In the genomic region with DNA sequence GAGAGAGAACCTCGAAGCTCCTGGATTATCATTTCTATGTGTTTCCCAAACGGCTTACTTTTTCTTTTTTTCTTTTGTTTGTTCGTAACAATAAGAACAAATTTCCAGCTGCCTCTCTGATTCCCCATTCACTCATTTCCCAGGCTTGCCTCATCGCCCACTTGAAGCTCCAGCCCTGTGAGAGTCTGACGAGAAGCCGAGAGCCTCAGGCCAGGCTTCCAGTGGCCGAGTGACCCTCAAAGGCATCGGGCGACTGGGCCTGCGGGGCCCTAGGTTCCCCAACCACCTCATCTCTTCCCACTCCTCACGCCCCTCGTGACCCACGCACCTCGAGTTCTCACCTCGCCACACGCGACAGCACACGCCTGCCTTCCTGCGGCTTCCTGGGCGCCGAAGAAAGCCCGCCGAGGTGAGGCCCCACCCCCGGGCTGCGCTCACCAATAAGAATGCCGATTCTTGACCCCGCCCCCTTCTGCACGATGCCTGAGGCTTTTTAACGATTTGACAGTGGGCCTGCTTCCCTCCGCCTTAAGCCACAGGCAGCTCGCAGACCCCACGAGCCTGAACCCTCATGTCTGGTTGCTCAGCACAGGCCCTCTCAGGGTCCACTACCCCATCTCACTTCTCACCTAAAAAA, we compare ENCODE assay signal across 7 mouse cellular contexts. TPM values are rescaled to one million over a fixed set of nuclear protein-coding genes. Genes with fewer than 3 reads are reported as not detected.
DNase-seq lines count a peak whose midpoint lies in the region; ATAC-seq and TF ChIP-seq lines count a peak whose summit lies in the region.

No protein-coding gene starts in this region.

- DNase-seq in Muller cell, postnatal 12 days (ENCODE audit: inconsistent ontology term), result peak; percentile 24
- DNase-seq in c-Kit-positive CD71-positive TER-119-positive erythroid progenitor cells, embryonic 14.5 days (ENCODE audit: low spot score), result peak; percentile 39
- peak; percentile 48 for DNase-seq in hindbrain, embryonic 14.5 days (ENCODE audit: low spot score)
- DNase-seq in lung, postnatal 36 days, result peak; percentile 22
- DNase-seq in adrenal gland, postnatal 25 days, result no peak
- no peak for DNase-seq in left cerebral cortex, adult 11 months (ENCODE audit: low spot score)

- H3K9ac ChIP-seq in hindbrain, embryonic 14.5 days, result no peak overlapping the region

- TF ChIP-seq POLR2A in testis, adult 2 months (IDR thresholded peaks at IDR 0.05; ENCODE audit: control insufficient read depth, low read depth, low read length), result peak; percentile 78

- ATAC-seq in hindbrain, embryonic 14.5 days (ENCODE audit: low FRiP score), result no peak

- peak overlapping the region; percentile 48 for H3K4me2 ChIP-seq in hindbrain, embryonic 14.5 days (replicated peaks)

- peak overlapping the region; percentile 26 for H3K4me3 ChIP-seq in hindbrain, embryonic 14.5 days (replicated peaks; ENCODE audit: low read length)
- H3K4me3 ChIP-seq in testis, adult 2 months (ENCODE audit: control insufficient read depth, low read depth, low read length), result peak overlapping the region; percentile 93

- no peaks in the 10 kb centered on the region for H3K36me3 ChIP-seq in hindbrain, embryonic 14.5 days (replicated peaks; ENCODE audit: control insufficient read depth, insufficient read depth)
- no peaks in the 10 kb centered on the region for H3K36me3 ChIP-seq in testis, adult 2 months (ENCODE audit: control insufficient read depth, insufficient read depth, low read length)

- no peak for TF ChIP-seq CTCF in testis, adult 2 months (IDR thresholded peaks at IDR 0.05; ENCODE audit: control insufficient read depth, insufficient read depth, insufficient replicate concordance, low read depth, low read length)

- 0 out of 2 replicates have a peak, but pooled peaks cover 3% of the 10 kb centered on the region for H3K4me1 ChIP-seq in hindbrain, embryonic 14.5 days (replicated peaks; ENCODE audit: control insufficient read depth, insufficient read depth, low read length)
- H3K4me1 ChIP-seq in testis, adult 2 months (ENCODE audit: control insufficient read depth, insufficient read depth, low read length), result peaks cover 5% of the 10 kb centered on the region

- 48% methylated on average over 32 of the region's 32 CpGs for WGBS in hindbrain, embryonic 14.5 days

- H3K27ac ChIP-seq in hindbrain, embryonic 14.5 days, result no peak overlapping the region
- H3K27ac ChIP-seq in testis, adult 2 months (ENCODE audit: control insufficient read depth, insufficient read depth, low read depth, low read length), result peak overlapping the region; percentile 74

- no peaks in the 10 kb centered on the region for H3K27me3 ChIP-seq in hindbrain, embryonic 14.5 days (ENCODE audit: control insufficient read depth, insufficient read depth, low read length)
- no peaks in the 10 kb centered on the region for H3K27me3 ChIP-seq in testis, adult 2 months (ENCODE audit: control insufficient read depth, insufficient read depth, low read length)

- no peaks in the 10 kb centered on the region for H3K9me3 ChIP-seq in hindbrain, embryonic 14.5 days (ENCODE audit: control insufficient read depth, low read length)

RNA-seq across cellular contexts. Expression of a gene that starts 3.3 kb away (rescaled TPM):
- polyA plus RNA-seq in hindbrain, embryonic 14.5 days (2014; fragmentation: Nextera tagmentation; extraction: Ambion mirVana), result 1.6 TPM in 2 replicates
- polyA plus RNA-seq in testis, adult 2 months (2012; rRNA removed), result 5.3 and 5.8 TPM in 2 replicates
- not detected in 2 replicates for total RNA-seq in adrenal gland, postnatal 25 days (2021)

RNA-seq across cellular contexts. Expression of a gene that starts 4.7 kb away (rescaled TPM):
- polyA plus RNA-seq in hindbrain, embryonic 14.5 days (2014; fragmentation: Nextera tagmentation; extraction: Ambion mirVana), result not detected in 2 replicates
- 91.8 and 100 TPM in 2 replicates for polyA plus RNA-seq in testis, adult 2 months (2012; rRNA removed)
- total RNA-seq in adrenal gland, postnatal 25 days (2021), result not detected in 2 replicates

RNA-seq across cellular contexts. Expression of a gene that starts 28.8 kb away (rescaled TPM):
- 44.9 and 51.4 TPM in 2 replicates for polyA plus RNA-seq in hindbrain, embryonic 14.5 days (2014; fragmentation: Nextera tagmentation; extraction: Ambion mirVana)
- polyA plus RNA-seq in testis, adult 2 months (2012; rRNA removed), result 19.4 and 20.6 TPM in 2 replicates
- 36.9 and 51.4 TPM in 2 replicates for total RNA-seq in adrenal gland, postnatal 25 days (2021)

RNA-seq across cellular contexts. Expression of a gene that starts 29.8 kb away (rescaled TPM):
- 52.8 and 57.2 TPM in 2 replicates for polyA plus RNA-seq in hindbrain, embryonic 14.5 days (2014; fragmentation: Nextera tagmentation; extraction: Ambion mirVana)
- polyA plus RNA-seq in testis, adult 2 months (2012; rRNA removed), result 15.2 and 18.7 TPM in 2 replicates
- 33.2 and 38.8 TPM in 2 replicates for total RNA-seq in adrenal gland, postnatal 25 days (2021)

RNA-seq across cellular contexts. Expression of a gene that starts 38.9 kb away (rescaled TPM):
- polyA plus RNA-seq in hindbrain, embryonic 14.5 days (2014; fragmentation: Nextera tagmentation; extraction: Ambion mirVana), result 1.7 and 2.2 TPM in 2 replicates
- 72.2 and 91.0 TPM in 2 replicates for polyA plus RNA-seq in testis, adult 2 months (2012; rRNA removed)
- 1.5 and 1.7 TPM in 2 replicates for total RNA-seq in adrenal gland, postnatal 25 days (2021)

Comparison
In these comparisons a context has a peak if more than half of its experiments do, and no peak if none do; other contexts are left out.
1. DNase-seq: peak in Muller cell, postnatal 12 days (single experiment), c-Kit-positive CD71-positive TER-119-positive erythroid progenitor cells, embryonic 14.5 days (single experiment), hindbrain, embryonic 14.5 days (single experiment) and lung, postnatal 36 days (single experiment); none in adrenal gland, postnatal 25 days (single experiment) and left cerebral cortex, adult 11 months (single experiment).
2. RNA of a gene that starts 4.7 kb away (polyA plus RNA-seq): 91.8 to 100 TPM in testis, adult 2 months; not detected in hindbrain, embryonic 14.5 days; every median in the first group is over 10 times any median in the second.